Mouse (Mus musculus) forebrain, embryonic 14.5 days (tissue): ENCODE data around the gene Ctbp2. TPM values are rescaled to one million over a fixed set of nuclear protein-coding genes. Genes with fewer than 3 reads are reported as not detected.

Experiments
- ATAC-seq: fragments of 200-750 bp; cut with Nextera tagmentation; 2 replicates; pipeline ENCODE4 v1.8.0; 2017; ENCODE audit warnings: mild to moderate bottlenecking, moderate library complexity
- DNase-seq: peaks from one replicate; pipeline ENCODE4 v3.0.0-alpha.2; 2015; ENCODE audit warnings: low spot score
- H3K27ac ChIP-seq: fragments of 300-500 bp; sonication (generic); 2 replicates; pipeline ENCODE4 v1.5.1; 2014; ENCODE audit warnings: low read depth, mild to moderate bottlenecking, control low read depth, low read length, moderate library complexity
- H3K27me3 ChIP-seq: fragments of 300-500 bp; sonication (generic); replicated peaks from 2 replicates; pipeline ENCODE4 v1.6.1; 2014; ENCODE audit warnings: low read length, control low read depth, mixed read lengths; ENCODE audit not compliant: control insufficient read depth, insufficient read depth
- H3K36me3 ChIP-seq: fragments of 300-500 bp; sonication (generic); 2 replicates; pipeline ENCODE4 v1.6.1; 2014; ENCODE audit warnings: low read length, control low read depth; ENCODE audit not compliant: control insufficient read depth, insufficient read depth
- H3K4me1 ChIP-seq: fragments of 300-500 bp; sonication (generic); 2 replicates; pipeline ENCODE4 v1.6.1; 2014; ENCODE audit warnings: antibody characterized with exemption, low read length, control low read depth; ENCODE audit not compliant: control insufficient read depth, insufficient read depth
- H3K4me2 ChIP-seq: fragments of 300-500 bp; sonication (generic); 2 replicates; pipeline ENCODE4 v1.6.1; 2014; ENCODE audit warnings: mild to moderate bottlenecking, control low read depth, low read length
- H3K4me3 ChIP-seq: fragments of 300-500 bp; sonication (generic); 2 replicates; pipeline ENCODE4 v1.5.1; 2014; ENCODE audit warnings: low read depth, low read length, control low read depth
- H3K9ac ChIP-seq: fragments of 300-500 bp; sonication (generic); 2 replicates; pipeline ENCODE4 v1.6.1; 2014; ENCODE audit warnings: mild to moderate bottlenecking, low read length, control low read depth, moderate library complexity
- H3K9me3 ChIP-seq: fragments of 300-500 bp; sonication (generic); replicated peaks from 2 replicates; pipeline ENCODE4 v1.6.1; 2016; ENCODE audit warnings: low read length, control low read depth, mixed read lengths; ENCODE audit not compliant: control insufficient read depth
- WGBS: fragments of 180-500 bp; shearing (Covaris S2); extraction: QIAGEN DNeasy Blood & Tissue Kit; methylation state at CpG from one replicate; pipeline ENCODE4 v1.1.7; 2014; 5-methylcytosine and 5-hydroxymethylcytosine counted together
- polyA plus RNA-seq: library from polyadenylated mRNA; unstranded; fragments of >200 nt; fragmentation: Nextera tagmentation; extraction: Ambion mirVana; gene quantifications from 2 replicates; pipeline ENCODE4 v1.2.1, GENCODE M21; 2014

The Ctbp2 gene
- polyA plus RNA-seq, 1 experiment from 2014 or later: 92.1 TPM

- no peak for DNase-seq
- Histone ChIP-seq H3K9me3 (no peaks in the 10 kb centered on the region), H3K9ac (no peak overlapping the region), H3K27me3 (no peaks in the 10 kb centered on the region), H3K4me1 (peaks cover 17% of the 10 kb centered on the region), H3K36me3 (peaks cover 8% of the 10 kb centered on the region; the same call in 1 of the 2 replicates), H3K4me3 (no peak overlapping the region), H3K4me2 (no peak overlapping the region), H3K27ac (peak overlapping the region; percentile 44; the same call in 1 of the 2 replicates)
- ATAC-seq: peak; percentile 37; the same call in 1 of the 2 replicates
- WGBS: 76% methylated on average over 6 of the region's 6 CpGs
These were observed 64.0 kb downstream of the Ctbp2 start for GRCm38 (mm10) chr7:133060170-133060569.

- Histone ChIP-seq H3K9ac (no peak overlapping the region), H3K36me3 (peaks cover 6% of the 10 kb centered on the region; the same call in 1 of the 2 replicates), H3K4me3 (no peak overlapping the region), H3K4me1 (peaks cover 17% of the 10 kb centered on the region), H3K4me2 (no peak overlapping the region), H3K9me3 (no peaks in the 10 kb centered on the region), H3K27me3 (no peaks in the 10 kb centered on the region), H3K27ac (peak overlapping the region; percentile 44; the same call in 1 of the 2 replicates)
- WGBS: 60% methylated on average over 9 of the region's 9 CpGs
- ATAC-seq (peak; percentile 34; the same call in 1 of the 2 replicates), DNase-seq (peak; percentile 62)
These were observed 64.5 kb downstream of the Ctbp2 start for GRCm38 (mm10) chr7:133059517-133060104.

GRCm38 (mm10) chr7:133059150-133059509, 65.0 kb downstream of the Ctbp2 start:
- DNase-seq (no peak), ATAC-seq (no peak)
- no peak overlapping the region for H3K9ac ChIP-seq
- no peak overlapping the region for H3K4me3 ChIP-seq
- peak overlapping the region; percentile 44; the same call in 1 of the 2 replicates for H3K27ac ChIP-seq
- no peaks in the 10 kb centered on the region for H3K27me3 ChIP-seq
- H3K4me1 ChIP-seq: peaks cover 17% of the 10 kb centered on the region
- 76% methylated on average over 6 of the region's 6 CpGs for WGBS
- H3K9me3 ChIP-seq: no peaks in the 10 kb centered on the region
- no peak overlapping the region for H3K4me2 ChIP-seq
- H3K36me3 ChIP-seq: peaks cover under 1% of the 10 kb centered on the region; the same call in 1 of the 2 replicates

- ATAC-seq (no peak), DNase-seq (no peak)
- Histone ChIP-seq H3K27me3 (no peaks in the 10 kb centered on the region), H3K9ac (no peak overlapping the region), H3K27ac (no peak overlapping the region), H3K9me3 (no peaks in the 10 kb centered on the region), H3K4me2 (no peak overlapping the region), H3K4me1 (peaks cover 17% of the 10 kb centered on the region), H3K4me3 (no peak overlapping the region), H3K36me3 (no peaks in the 10 kb centered on the region)
- WGBS: 94% methylated on average over 12 of the region's 12 CpGs
These were observed 65.5 kb downstream of the Ctbp2 start for GRCm38 (mm10) chr7:133058496-133059149.

- Histone ChIP-seq H3K4me1 (peaks cover 17% of the 10 kb centered on the region), H3K4me2 (no peak overlapping the region), H3K27ac (no peak overlapping the region), H3K9me3 (no peaks in the 10 kb centered on the region), H3K4me3 (no peak overlapping the region), H3K9ac (no peak overlapping the region), H3K27me3 (no peaks in the 10 kb centered on the region), H3K36me3 (peaks cover 5% of the 10 kb centered on the region; the same call in 1 of the 2 replicates)
- ATAC-seq (no peak), DNase-seq (no peak)
- WGBS: 95% methylated on average over 8 of the region's 8 CpGs
These were observed 67.2 kb downstream of the Ctbp2 start for GRCm38 (mm10) chr7:133056924-133057323.

GRCm38 (mm10) chr7:133054486-133054885, 69.7 kb downstream of the Ctbp2 start:
- no peak overlapping the region for H3K27ac ChIP-seq
- WGBS: 90% methylated on average over 5 of the region's 5 CpGs
- H3K9me3 ChIP-seq: no peaks in the 10 kb centered on the region
- no peak overlapping the region for H3K4me2 ChIP-seq
- H3K36me3 ChIP-seq: peaks cover 9% of the 10 kb centered on the region
- no peaks in the 10 kb centered on the region for H3K27me3 ChIP-seq
- no peak overlapping the region for H3K9ac ChIP-seq
- H3K4me3 ChIP-seq: no peak overlapping the region
- ATAC-seq (no peak), DNase-seq (no peak)
- peaks cover 6% of the 10 kb centered on the region for H3K4me1 ChIP-seq

GRCm38 (mm10) chr7:133053757-133054156, 70.4 kb downstream of the Ctbp2 start:
- WGBS: 64% methylated on average over 9 of the region's 9 CpGs
- no peak overlapping the region for H3K4me3 ChIP-seq
- H3K9ac ChIP-seq: no peak overlapping the region
- no peak overlapping the region for H3K4me2 ChIP-seq
- no peak for DNase-seq
- no peaks in the 10 kb centered on the region for H3K4me1 ChIP-seq
- no peaks in the 10 kb centered on the region for H3K27me3 ChIP-seq
- H3K36me3 ChIP-seq: peaks cover 9% of the 10 kb centered on the region
- no peaks in the 10 kb centered on the region for H3K9me3 ChIP-seq
- H3K27ac ChIP-seq: no peak overlapping the region
- no peak for ATAC-seq

- Histone ChIP-seq H3K36me3 (peaks cover 9% of the 10 kb centered on the region), H3K9me3 (no peaks in the 10 kb centered on the region), H3K4me1 (no peaks in the 10 kb centered on the region), H3K4me2 (no peak overlapping the region), H3K9ac (no peak overlapping the region), H3K4me3 (no peak overlapping the region), H3K27me3 (no peaks in the 10 kb centered on the region), H3K27ac (no peak overlapping the region)
- WGBS: 90% methylated on average over 8 of the region's 8 CpGs
- no peak for DNase-seq
- ATAC-seq: no peak
These were observed 71.3 kb downstream of the Ctbp2 start for GRCm38 (mm10) chr7:133052819-133053218.

- Histone ChIP-seq H3K4me2 (no peak overlapping the region), H3K27me3 (no peaks in the 10 kb centered on the region), H3K4me3 (no peak overlapping the region), H3K9me3 (no peaks in the 10 kb centered on the region), H3K27ac (no peak overlapping the region), H3K9ac (no peak overlapping the region), H3K36me3 (peaks cover 9% of the 10 kb centered on the region), H3K4me1 (no peaks in the 10 kb centered on the region)
- WGBS: 86% methylated on average over 6 of the region's 6 CpGs
- ATAC-seq: no peak
- no peak for DNase-seq
These were observed 73.5 kb downstream of the Ctbp2 start for GRCm38 (mm10) chr7:133050681-133051080.
